Mouse (Mus musculus) liver, embryonic 14.5 days (tissue): Measurements from ENCODE around the gene Trip12.

Experiments used
- CTCF ChIP-seq: IDR thresholded peaks from 2 replicates; pipeline ENCODE4 v1.5.1; 2016; ENCODE audit warnings: antibody characterized with exemption, low read depth, control low read depth
- EP300 ChIP-seq: IDR thresholded peaks from 2 replicates; pipeline ENCODE4 v1.6.1; 2016; ENCODE audit warnings: antibody characterized with exemption, low read depth

- TF ChIP-seq CTCF (no peak), EP300 (no peak)
These were observed 28.0 kb upstream of the Trip12 start for GRCm38 (mm10) chr1:84868311-84868710.
